Mouse (Mus musculus): ENCODE data around the gene Map3k7cl. TPM values are rescaled to one million over a fixed set of nuclear protein-coding genes. Genes with fewer than 3 reads are reported as not detected.

Map3k7cl gene
- 0.11 TPM in 1 of 2 replicates, not detected in the other for polyA plus RNA-seq (2015; fragmentation: Nextera tagmentation; extraction: Ambion mirVana)

DNA sequence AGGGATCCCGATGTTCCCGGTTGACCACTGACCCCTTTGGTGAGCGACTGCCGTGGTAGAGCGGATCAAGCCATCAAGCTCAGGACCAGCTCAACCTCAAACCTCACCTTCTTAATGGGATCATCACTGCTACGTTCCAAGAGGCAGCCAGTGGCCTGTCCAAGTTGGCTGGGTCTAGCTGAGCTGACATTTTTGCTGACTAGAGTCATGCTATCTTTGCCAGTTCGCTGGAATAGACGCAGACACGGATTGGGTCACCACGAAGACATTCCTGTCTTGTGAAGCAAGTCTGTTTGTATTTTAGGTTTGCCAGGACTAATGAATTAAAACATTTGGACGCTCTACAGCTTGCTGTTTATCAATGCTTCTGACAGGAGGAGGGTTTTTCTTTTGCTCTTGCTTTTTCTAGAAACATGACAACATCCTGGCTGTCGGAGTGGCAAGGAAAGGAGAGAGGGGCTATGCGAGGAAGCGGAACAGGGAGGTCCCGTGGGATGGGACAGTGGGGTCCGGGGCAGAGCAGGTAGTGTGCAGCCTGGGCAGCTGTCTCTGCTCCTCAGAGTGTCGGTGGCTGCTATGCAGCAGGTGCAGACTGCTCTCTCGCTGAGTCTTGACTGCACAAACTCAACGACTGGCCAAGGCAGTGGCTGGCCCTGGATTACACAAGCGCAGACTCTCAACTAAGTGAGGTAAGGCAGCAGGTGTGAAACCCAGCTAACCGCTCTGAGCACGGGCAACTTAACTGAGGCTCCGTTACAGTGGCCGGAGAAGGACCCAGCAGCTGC lies at the start of gene Map3k7cl:
Map3k7cl (plus strand) TSS at position 424 of the 785 bp plus-strand sequence.
- no peaks in the 10 kb centered on the region for H3K4me1 ChIP-seq
- H3K4me3 ChIP-seq, result no peak within 1 kb of the TSS
- no peaks in the 10 kb centered on the region for H3K36me3 ChIP-seq
- no peak within 1 kb of the TSS for H3K4me2 ChIP-seq (replicated peaks)
- no peak within 1 kb of the TSS for H3K9ac ChIP-seq (replicated peaks)
- 83% methylated on average over 24 of the region's 24 CpGs for WGBS
- ATAC-seq (replicated peaks), result no peak
- H3K27ac ChIP-seq (replicated peaks), result no peak within 1 kb of the TSS
- H3K27me3 ChIP-seq, result no peaks in the 10 kb centered on the region
- H3K9me3 ChIP-seq, result no peaks in the 10 kb centered on the region

- Histone ChIP-seq H3K9me3 (no peaks in the 10 kb centered on the region), H3K4me3 (no peak overlapping the region), H3K4me2 (replicated peaks) (no peak overlapping the region), H3K9ac (replicated peaks) (no peak overlapping the region), H3K36me3 (no peaks in the 10 kb centered on the region), H3K27ac (replicated peaks) (no peak overlapping the region), H3K4me1 (0 out of 2 replicates have a peak, but pooled peaks cover 7% of the 10 kb centered on the region), H3K27me3 (no peaks in the 10 kb centered on the region)
- 48% methylated on average over 5 of the region's 5 CpGs for WGBS
- ATAC-seq (replicated peaks), result 0 out of 2 replicates have a peak, but pooled peaks have one; percentile 29
These were observed 41.4 kb upstream of the Map3k7cl start for GRCm38 (mm10) chr16:87511706-87512105.

DNA sequence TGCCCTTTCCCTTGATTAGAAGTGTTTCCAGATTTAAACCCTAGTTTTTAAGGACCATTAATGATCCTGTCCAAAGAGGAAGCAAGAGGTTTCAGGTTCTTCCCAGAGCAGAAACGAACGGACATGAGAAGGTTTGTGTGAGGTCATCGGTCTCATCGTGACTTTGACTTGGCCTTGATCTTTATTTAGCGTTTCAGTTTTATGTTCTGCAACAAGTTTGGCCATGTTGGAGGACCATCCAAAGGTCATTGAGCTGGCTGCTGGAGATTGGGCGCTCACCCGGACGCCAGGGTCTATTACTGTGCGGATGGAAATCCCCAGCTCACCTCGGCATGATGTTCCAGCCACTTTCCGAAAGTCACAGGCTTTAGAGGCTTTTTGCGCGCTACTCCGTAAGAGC lies 40.8 kb upstream of the Map3k7cl start:
- no peaks in the 10 kb centered on the region for H3K27me3 ChIP-seq
- H3K4me3 ChIP-seq, result no peak overlapping the region
- H3K27ac ChIP-seq (replicated peaks), result no peak overlapping the region
- H3K4me2 ChIP-seq (replicated peaks), result no peak overlapping the region
- 0 out of 2 replicates have a peak, but pooled peaks cover 7% of the 10 kb centered on the region for H3K4me1 ChIP-seq
- no peak overlapping the region for H3K9ac ChIP-seq (replicated peaks)
- ATAC-seq (replicated peaks), result no peak
- H3K36me3 ChIP-seq, result no peaks in the 10 kb centered on the region
- WGBS, result 93% methylated on average over 14 of the region's 14 CpGs
- H3K9me3 ChIP-seq, result no peaks in the 10 kb centered on the region

- no peaks in the 10 kb centered on the region for H3K4me1 ChIP-seq
- no peak for ATAC-seq (replicated peaks)
- no peak overlapping the region for H3K4me3 ChIP-seq
- 93% methylated on average over 5 of the region's 5 CpGs for WGBS
- H3K36me3 ChIP-seq, result no peaks in the 10 kb centered on the region
- no peak overlapping the region for H3K27ac ChIP-seq (replicated peaks)
- no peaks in the 10 kb centered on the region for H3K27me3 ChIP-seq
- H3K4me2 ChIP-seq (replicated peaks), result no peak overlapping the region
- H3K9me3 ChIP-seq, result no peaks in the 10 kb centered on the region
- no peak overlapping the region for H3K9ac ChIP-seq (replicated peaks)
These were observed 28.9 kb upstream of the Map3k7cl start for GRCm38 (mm10) chr16:87524228-87524627.

- Histone ChIP-seq H3K9me3 (no peaks in the 10 kb centered on the region), H3K4me1 (no peaks in the 10 kb centered on the region), H3K9ac (replicated peaks) (no peak overlapping the region), H3K27ac (replicated peaks) (no peak overlapping the region), H3K4me2 (replicated peaks) (no peak overlapping the region), H3K4me3 (no peak overlapping the region), H3K27me3 (no peaks in the 10 kb centered on the region), H3K36me3 (no peaks in the 10 kb centered on the region)
- WGBS, result 75% methylated on average over 8 of the region's 8 CpGs
- ATAC-seq (replicated peaks), result no peak
These were observed 25.4 kb upstream of the Map3k7cl start for GRCm38 (mm10) chr16:87527553-87528249.

DNA sequence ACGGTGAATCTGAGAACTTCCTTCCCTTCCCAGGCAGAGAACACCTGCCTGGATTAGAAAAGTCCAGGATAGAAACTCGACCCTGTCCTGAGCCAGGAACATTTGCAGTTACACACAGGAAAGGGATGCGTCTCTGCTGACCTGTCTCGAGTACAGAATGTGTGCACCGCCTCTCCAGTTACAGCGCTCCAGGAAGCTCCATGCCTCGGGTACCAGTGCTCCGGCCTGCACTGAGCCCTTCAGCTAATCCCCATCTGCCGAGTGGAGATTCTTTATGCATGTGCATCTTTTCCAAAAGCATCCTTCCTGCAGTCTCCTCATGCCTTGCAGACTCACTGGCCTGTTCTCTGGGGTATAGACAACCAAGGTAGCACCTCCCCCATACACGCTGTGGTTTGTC lies 24.4 kb upstream of the Map3k7cl start:
- H3K27ac ChIP-seq (replicated peaks), result no peak overlapping the region
- no peak overlapping the region for H3K9ac ChIP-seq (replicated peaks)
- no peaks in the 10 kb centered on the region for H3K36me3 ChIP-seq
- H3K4me1 ChIP-seq, result no peaks in the 10 kb centered on the region
- H3K4me3 ChIP-seq, result no peak overlapping the region
- no peaks in the 10 kb centered on the region for H3K9me3 ChIP-seq
- H3K4me2 ChIP-seq (replicated peaks), result no peak overlapping the region
- 79% methylated on average over 10 of the region's 10 CpGs for WGBS
- H3K27me3 ChIP-seq, result no peaks in the 10 kb centered on the region
- ATAC-seq (replicated peaks), result no peak

- no peak for ATAC-seq (replicated peaks)
- Histone ChIP-seq H3K4me3 (no peak overlapping the region), H3K4me1 (no peaks in the 10 kb centered on the region), H3K27ac (replicated peaks) (no peak overlapping the region), H3K9me3 (no peaks in the 10 kb centered on the region), H3K27me3 (no peaks in the 10 kb centered on the region), H3K36me3 (no peaks in the 10 kb centered on the region), H3K4me2 (replicated peaks) (no peak overlapping the region), H3K9ac (replicated peaks) (no peak overlapping the region)
- WGBS, result 67% methylated on average over 2 of the region's 2 CpGs
These were observed 4.8 kb upstream of the Map3k7cl start for GRCm38 (mm10) chr16:87548348-87548747.

- WGBS, result 73% methylated on average over 8 of the region's 8 CpGs
- Histone ChIP-seq H3K4me3 (no peak overlapping the region), H3K9ac (replicated peaks) (no peak overlapping the region), H3K4me1 (no peaks in the 10 kb centered on the region), H3K27ac (replicated peaks) (no peak overlapping the region), H3K9me3 (no peaks in the 10 kb centered on the region), H3K27me3 (no peaks in the 10 kb centered on the region), H3K36me3 (no peaks in the 10 kb centered on the region), H3K4me2 (replicated peaks) (no peak overlapping the region)
- no peak for ATAC-seq (replicated peaks)
These were observed 3.2 kb downstream of the Map3k7cl start for GRCm38 (mm10) chr16:87556320-87556719.

GRCm38 (mm10) chr16:87561501-87561900 lies 8.4 kb downstream of the Map3k7cl start:
- Histone ChIP-seq H3K9me3 (no peaks in the 10 kb centered on the region), H3K4me1 (no peaks in the 10 kb centered on the region), H3K9ac (replicated peaks) (no peak overlapping the region), H3K36me3 (no peaks in the 10 kb centered on the region), H3K27me3 (no peaks in the 10 kb centered on the region), H3K27ac (replicated peaks) (no peak overlapping the region), H3K4me2 (replicated peaks) (no peak overlapping the region), H3K4me3 (no peak overlapping the region)
- 86% methylated on average over 4 of the region's 4 CpGs for WGBS
- ATAC-seq (replicated peaks), result no peak

- Histone ChIP-seq H3K27me3 (no peaks in the 10 kb centered on the region), H3K4me3 (no peak overlapping the region), H3K4me1 (peaks cover 17% of the 10 kb centered on the region), H3K9me3 (no peaks in the 10 kb centered on the region), H3K4me2 (replicated peaks) (no peak overlapping the region), H3K9ac (replicated peaks) (no peak overlapping the region), H3K27ac (replicated peaks) (no peak overlapping the region), H3K36me3 (no peaks in the 10 kb centered on the region)
- WGBS, result 66% methylated on average over 6 of the region's 6 CpGs
- no peak for ATAC-seq (replicated peaks)
These were observed 10.4 kb downstream of the Map3k7cl start for GRCm38 (mm10) chr16:87563524-87563923.

- no peak for ATAC-seq (replicated peaks)
- Histone ChIP-seq H3K27ac (replicated peaks) (no peak overlapping the region), H3K36me3 (no peaks in the 10 kb centered on the region), H3K4me1 (peaks cover 18% of the 10 kb centered on the region), H3K9me3 (no peaks in the 10 kb centered on the region), H3K9ac (replicated peaks) (no peak overlapping the region), H3K27me3 (no peaks in the 10 kb centered on the region), H3K4me3 (no peak overlapping the region), H3K4me2 (replicated peaks) (no peak overlapping the region)
- WGBS, result 80% methylated on average over 3 of the region's 3 CpGs
These were observed 11.4 kb downstream of the Map3k7cl start for GRCm38 (mm10) chr16:87564564-87564963.

GRCm38 (mm10) chr16:87567572-87567971 lies 14.4 kb downstream of the Map3k7cl start:
- Histone ChIP-seq H3K27me3 (no peaks in the 10 kb centered on the region), H3K4me2 (replicated peaks) (no peak overlapping the region), H3K9ac (replicated peaks) (no peak overlapping the region), H3K4me3 (no peak overlapping the region), H3K36me3 (no peaks in the 10 kb centered on the region), H3K9me3 (no peaks in the 10 kb centered on the region), H3K27ac (replicated peaks) (peak overlapping the region; percentile 80), H3K4me1 (peaks cover 20% of the 10 kb centered on the region)
- peak; percentile 91 for ATAC-seq (replicated peaks)
- 54% methylated on average over 13 of the region's 13 CpGs for WGBS
